Mouse (Mus musculus): ENCODE data around the gene Gpr34. TPM values are rescaled to one million over a fixed set of nuclear protein-coding genes. Genes with fewer than 3 reads are reported as not detected.

Gene Gpr34
- total RNA-seq (2021) = 10 to 100 TPM; 10.8 to 13.2 TPM

- DNase-seq = no peak
Observed at GRCm38 (mm10) chrX:13631599-13632283, at the start of gene Gpr34. Gpr34 (plus strand) TSS chrX:13632089.

- no peak for DNase-seq
Observed at GRCm38 (mm10) chrX:13599373-13599772, 32.5 kb upstream of the Gpr34 start.

GRCm38 (mm10) chrX:13599966-13600365, 31.9 kb upstream of the Gpr34 start:
- DNase-seq = no peak

DNA sequence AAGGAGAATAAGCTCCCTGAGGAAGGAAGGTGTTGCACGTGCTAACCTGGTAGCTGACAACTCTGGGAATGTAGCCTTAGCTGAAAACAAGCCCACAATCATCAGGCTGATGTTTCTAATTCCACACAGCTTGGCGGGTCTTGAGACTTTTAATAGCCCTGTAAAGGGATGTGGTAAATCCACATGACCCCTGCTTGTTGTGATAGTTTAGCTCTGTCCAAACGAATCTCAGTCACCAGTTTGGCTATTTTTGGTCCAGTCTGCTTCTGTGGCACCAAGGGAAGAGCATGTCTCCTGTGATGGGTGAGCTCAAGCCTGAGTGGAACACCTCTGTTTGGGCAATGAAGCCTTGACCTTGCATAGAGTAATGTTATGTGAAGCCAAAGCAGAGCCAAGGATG, 25.1 kb upstream of the Gpr34 start:
- DNase-seq = no peak

DNA sequence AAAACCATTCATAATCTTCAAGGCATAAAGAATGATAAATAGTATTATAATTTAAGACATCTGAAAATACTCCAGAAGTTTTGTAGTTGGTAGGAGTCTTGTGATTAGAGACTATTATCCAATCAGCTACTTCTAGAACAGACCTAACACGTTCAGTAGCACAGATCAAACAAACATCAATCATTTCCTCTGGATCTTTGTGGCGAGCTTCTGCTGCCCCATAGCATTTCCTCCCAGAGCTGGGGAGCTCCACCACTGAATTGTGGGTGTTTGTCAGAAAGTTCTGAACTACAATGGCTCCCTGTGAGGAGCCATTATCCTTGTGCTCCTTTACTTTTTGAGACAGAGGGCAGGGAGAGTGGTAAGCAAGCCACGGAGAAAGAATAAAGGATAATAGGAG, 24.1 kb upstream of the Gpr34 start:
- no peak for DNase-seq

DNA sequence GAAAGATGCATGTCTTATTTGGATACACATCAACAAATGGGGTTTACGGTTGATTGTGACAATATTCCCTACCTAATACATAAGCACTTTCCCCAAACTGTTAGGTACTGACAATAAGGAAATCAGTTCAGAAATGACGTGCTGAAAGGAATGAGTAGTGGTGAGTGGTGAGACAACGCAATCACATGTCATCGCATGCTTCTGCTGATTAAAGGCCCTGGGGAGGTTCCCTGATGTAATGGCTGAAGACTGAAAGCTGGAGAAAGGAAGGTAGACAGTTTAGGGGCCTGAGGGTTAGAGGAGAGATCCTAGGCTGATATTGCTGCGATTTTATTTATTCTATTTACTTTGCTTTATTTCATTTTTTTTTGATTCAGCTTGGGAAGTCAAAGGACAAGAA, 20.8 kb upstream of the Gpr34 start:
- DNase-seq = no peak

GRCm38 (mm10) chrX:13612115-13612514, 19.8 kb upstream of the Gpr34 start:
- no peak for DNase-seq

GRCm38 (mm10) chrX:13616726-13617125, 15.2 kb upstream of the Gpr34 start:
- no peak for DNase-seq

GRCm38 (mm10) chrX:13617294-13617693, 14.6 kb upstream of the Gpr34 start:
- no peak for DNase-seq

GRCm38 (mm10) chrX:13618476-13618875, 13.4 kb upstream of the Gpr34 start:
- DNase-seq = no peak

DNA sequence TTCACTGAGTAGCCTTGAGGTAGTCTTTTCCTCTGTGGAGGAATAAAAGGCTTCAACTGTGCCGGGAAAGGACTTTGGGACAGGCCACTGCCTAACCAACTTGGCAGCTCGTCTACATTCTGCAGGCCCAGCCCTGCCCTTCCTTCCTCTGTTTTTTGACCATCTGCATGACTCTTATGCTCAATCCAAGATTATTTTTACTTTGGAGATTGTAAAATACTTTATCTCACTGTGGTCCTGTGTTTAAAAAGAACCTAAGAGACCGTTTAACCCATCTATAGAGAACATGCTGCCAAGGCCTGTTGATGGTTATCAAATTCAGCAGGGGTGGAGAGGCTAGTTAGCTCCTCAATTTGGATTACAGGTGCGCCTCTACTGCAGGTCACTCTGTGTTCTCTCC, 10.4 kb upstream of the Gpr34 start:
- no peak for DNase-seq

GRCm38 (mm10) chrX:13622654-13623053, 9.2 kb upstream of the Gpr34 start:
- no peak for DNase-seq

DNA sequence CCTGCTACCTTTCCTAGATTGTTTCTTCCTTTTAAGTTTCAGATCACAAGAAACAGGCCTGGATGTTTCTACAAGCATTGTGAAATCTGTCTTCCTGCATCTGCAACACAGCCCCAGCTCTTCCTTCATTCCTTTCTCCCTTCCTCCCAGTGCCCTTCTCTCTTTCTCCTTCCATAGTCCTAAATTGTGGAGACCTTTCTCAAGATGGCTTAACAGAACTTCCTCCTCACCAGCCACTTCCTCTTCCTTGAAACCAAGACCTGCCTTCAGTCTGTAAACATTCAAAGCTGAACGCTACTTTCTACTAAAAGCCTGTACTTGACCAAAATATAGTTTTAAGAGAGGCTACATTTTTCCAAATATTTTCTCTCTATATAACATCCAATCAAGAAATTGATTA, 4.5 kb downstream of the Gpr34 start:
- no peak for DNase-seq

GRCm38 (mm10) chrX:13638894-13639293, 7.0 kb downstream of the Gpr34 start:
- DNase-seq = no peak

DNA sequence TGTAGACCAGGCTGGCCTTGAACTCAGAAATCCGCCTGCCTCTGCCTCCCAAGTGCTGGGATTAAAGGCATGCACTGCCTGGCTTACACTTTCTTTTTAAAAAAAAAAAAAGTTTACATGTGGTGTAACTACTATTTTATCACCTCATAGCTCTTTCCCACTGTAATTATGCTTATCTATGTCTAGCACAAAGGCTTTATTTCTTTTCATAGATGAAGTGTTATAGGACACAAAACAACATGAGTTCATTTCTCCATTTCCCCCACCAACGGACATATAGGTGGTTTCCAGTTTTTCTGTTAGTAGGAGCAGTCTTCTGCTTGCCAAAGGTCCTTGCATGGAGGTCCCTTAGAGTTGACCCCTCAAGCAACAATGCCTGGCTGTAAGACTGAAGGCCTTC, 20.0 kb downstream of the Gpr34 start:
- no peak for DNase-seq

- DNase-seq = no peak
Observed at GRCm38 (mm10) chrX:13652291-13652690, 20.4 kb downstream of the Gpr34 start.

- no peak for DNase-seq
Observed at GRCm38 (mm10) chrX:13655005-13655421, 23.1 kb downstream of the Gpr34 start.

GRCm38 (mm10) chrX:13655906-13656305, 24.0 kb downstream of the Gpr34 start:
- DNase-seq = no peak

DNA sequence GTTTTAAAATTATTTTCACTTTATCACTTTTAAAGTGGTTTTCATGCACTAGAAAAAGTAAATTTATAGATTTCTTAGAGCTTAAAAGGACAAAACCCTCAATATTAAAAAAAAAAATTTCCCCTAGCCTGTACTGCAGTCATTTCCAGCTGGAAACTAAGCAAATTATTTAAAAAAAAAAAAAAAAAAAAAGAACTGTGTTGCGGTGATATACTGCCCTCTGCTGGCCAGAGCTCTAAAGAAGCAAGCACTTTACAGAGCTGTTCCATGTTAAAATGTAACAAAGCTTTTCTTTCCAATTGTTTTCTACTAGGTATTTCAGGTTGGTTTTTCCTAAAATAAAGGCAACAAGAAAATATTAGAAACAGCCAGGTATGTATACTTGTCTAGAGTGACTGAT, 24.8 kb downstream of the Gpr34 start:
- no peak for DNase-seq

GRCm38 (mm10) chrX:13658616-13659140, 26.8 kb downstream of the Gpr34 start:
- DNase-seq = no peak

- no peak for DNase-seq
Observed at GRCm38 (mm10) chrX:13659201-13659890, 27.5 kb downstream of the Gpr34 start.

GRCm38 (mm10) chrX:13661063-13661462, 29.2 kb downstream of the Gpr34 start, which contains the start of gene Gpr82:
Gpr82 (plus strand) TSS chrX:13661363.
- DNase-seq = no peak

DNA sequence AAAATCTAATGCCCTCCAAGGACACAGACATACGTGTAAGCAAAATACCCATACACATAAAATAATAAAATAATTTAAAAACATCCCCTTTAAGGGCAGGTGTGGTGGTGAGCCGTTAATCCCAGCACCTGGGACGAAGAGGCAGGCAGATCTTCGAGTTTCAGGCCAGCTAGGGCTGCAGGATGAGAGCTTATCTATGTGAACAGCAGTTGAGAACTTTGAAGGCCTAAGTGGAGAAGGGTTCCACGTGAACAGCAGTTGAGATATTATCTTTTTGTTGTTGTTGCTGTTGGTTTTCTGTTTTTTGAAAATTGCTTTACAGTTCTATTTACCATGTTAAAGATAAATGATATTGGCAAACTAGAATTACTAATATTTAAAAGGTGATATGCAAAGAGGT, 37.0 kb downstream of the Gpr34 start:
- no peak for DNase-seq

- DNase-seq = no peak
Observed at GRCm38 (mm10) chrX:13670342-13670741, 38.5 kb downstream of the Gpr34 start.

All from layer of hippocampus, postnatal 36 days (tissue).